Mouse (Mus musculus): Measurements from ENCODE around the gene Nrp2.

GRCm38 (mm10) chr1:62724461-62725021 is 21.5 kb downstream of the Nrp2 start:
- no peak for TF ChIP-seq CHD2 (IDR thresholded peaks at IDR 0.05; ENCODE audit: low read depth, low read length)
- no peak for TF ChIP-seq ZNF384 (IDR thresholded peaks at IDR 0.05; ENCODE audit: low read depth, low read length)
- TF ChIP-seq MAFK (IDR thresholded peaks at IDR 0.05; ENCODE audit: insufficient read depth, low read depth, low read length), result no peak
- no peak for TF ChIP-seq HCFC1 (IDR thresholded peaks at IDR 0.05; ENCODE audit: borderline replicate concordance, insufficient read depth, low read length)
